Mouse (Mus musculus) cerebellum, adult 8-10 months (tissue): Measurements from ENCODE around the gene Ccnk.

Experiments used
- DNase-seq: peaks from one replicate; pipeline ENCODE4 v3.0.0; 2022

The Ccnk gene

GRCm38 (mm10) chr12:108226216-108226615, 46.8 kb downstream of the Ccnk start:
- DNase-seq, result no peak

- DNase-seq, result peak; percentile 79
Observed at GRCm38 (mm10) chr12:108226941-108227340, 47.6 kb downstream of the Ccnk start.

GRCm38 (mm10) chr12:108227527-108227926, 48.1 kb downstream of the Ccnk start:
- no peak for DNase-seq

- DNase-seq, result no peak
Observed at GRCm38 (mm10) chr12:108230077-108230476, 50.7 kb downstream of the Ccnk start.

GRCm38 (mm10) chr12:108230821-108231794, 51.7 kb downstream of the Ccnk start:
- DNase-seq, result peak; percentile 79

- no peak for DNase-seq
Observed at GRCm38 (mm10) chr12:108231901-108232300, 52.5 kb downstream of the Ccnk start.

- no peak for DNase-seq
Observed at GRCm38 (mm10) chr12:108233736-108234135, 54.4 kb downstream of the Ccnk start.

- no peak for DNase-seq
Observed at GRCm38 (mm10) chr12:108234832-108235602, 55.6 kb downstream of the Ccnk start.

- DNase-seq, result no peak
Observed at GRCm38 (mm10) chr12:108235976-108236555, 56.7 kb downstream of the Ccnk start.

- no peak for DNase-seq
Observed at GRCm38 (mm10) chr12:108237300-108238006, 58.1 kb downstream of the Ccnk start.

- no peak for DNase-seq
Observed at GRCm38 (mm10) chr12:108238395-108239035, 59.1 kb downstream of the Ccnk start.

GRCm38 (mm10) chr12:108239441-108239840, 60.1 kb downstream of the Ccnk start:
- peak; percentile 77 for DNase-seq

GRCm38 (mm10) chr12:108240401-108240890, 61.1 kb downstream of the Ccnk start:
- DNase-seq, result no peak

GRCm38 (mm10) chr12:108240953-108241588, 61.7 kb downstream of the Ccnk start:
- DNase-seq, result peak; percentile 78

GRCm38 (mm10) chr12:108241626-108242025, 62.2 kb downstream of the Ccnk start:
- DNase-seq, result no peak

- DNase-seq, result no peak
Observed at GRCm38 (mm10) chr12:108242243-108242745, 62.9 kb downstream of the Ccnk start.

- peak; percentile 82 for DNase-seq
Observed at GRCm38 (mm10) chr12:108244778-108245177, 65.4 kb downstream of the Ccnk start.

- DNase-seq, result no peak
Observed at GRCm38 (mm10) chr12:108245579-108245978, 66.2 kb downstream of the Ccnk start.

GRCm38 (mm10) chr12:108246759-108247500, 67.6 kb downstream of the Ccnk start:
- peak; percentile 63 for DNase-seq

GRCm38 (mm10) chr12:108249019-108249418, 69.6 kb downstream of the Ccnk start:
- no peak for DNase-seq
